Mouse (Mus musculus): Measurements from ENCODE around the gene Fbln2. TPM values are rescaled to one million over a fixed set of nuclear protein-coding genes. Genes with fewer than 3 reads are reported as not detected.

The Fbln2 gene
- polyA plus RNA-seq, 1 experiment from 2014 or later = 43.8 TPM

- 49% methylated on average over 6 of the region's 6 CpGs for WGBS
- Histone ChIP-seq H3K4me3 (ENCODE audit: low read length) (no peak overlapping the region), H3K4me2 (replicated peaks; ENCODE audit: low read depth, low read length) (no peak overlapping the region), H3K9ac (replicated peaks; ENCODE audit: low read length) (no peak overlapping the region), H3K27me3 (ENCODE audit: insufficient read depth, low read length) (no peaks in the 10 kb centered on the region), H3K9me3 (ENCODE audit: low read length) (no peaks in the 10 kb centered on the region), H3K27ac (ENCODE audit: low read length) (no peak overlapping the region), H3K36me3 (ENCODE audit: insufficient read depth, low read length) (no peaks in the 10 kb centered on the region), H3K4me1 (ENCODE audit: insufficient read depth, low read length) (peaks cover 4% of the 10 kb centered on the region; the same call in 1 of the 2 replicates)
- no peak for ATAC-seq (ENCODE audit: low FRiP score, low TSS enrichment)
Observed at GRCm38 (mm10) chr6:91236429-91236828, 24.2 kb downstream of the Fbln2 start.

GRCm38 (mm10) chr6:91237273-91237672 is 25.0 kb downstream of the Fbln2 start:
- WGBS = 78% methylated on average over 2 of the region's 2 CpGs
- no peak for ATAC-seq (ENCODE audit: low FRiP score, low TSS enrichment)
- H3K4me3 ChIP-seq (ENCODE audit: low read length) = no peak overlapping the region
- no peak overlapping the region for H3K27ac ChIP-seq (ENCODE audit: low read length)
- H3K4me2 ChIP-seq (replicated peaks; ENCODE audit: low read depth, low read length) = no peak overlapping the region
- no peak overlapping the region for H3K9ac ChIP-seq (replicated peaks; ENCODE audit: low read length)
- H3K9me3 ChIP-seq (ENCODE audit: low read length) = no peaks in the 10 kb centered on the region
- peaks cover 4% of the 10 kb centered on the region; the same call in 1 of the 2 replicates for H3K4me1 ChIP-seq (ENCODE audit: insufficient read depth, low read length)
- no peaks in the 10 kb centered on the region for H3K27me3 ChIP-seq (ENCODE audit: insufficient read depth, low read length)
- no peaks in the 10 kb centered on the region for H3K36me3 ChIP-seq (ENCODE audit: insufficient read depth, low read length)

GRCm38 (mm10) chr6:91240537-91240936 is 28.3 kb downstream of the Fbln2 start:
- H3K27ac ChIP-seq (ENCODE audit: low read length) = no peak overlapping the region
- H3K9ac ChIP-seq (replicated peaks; ENCODE audit: low read length) = no peak overlapping the region
- no peaks in the 10 kb centered on the region for H3K27me3 ChIP-seq (ENCODE audit: insufficient read depth, low read length)
- no peak overlapping the region for H3K4me3 ChIP-seq (ENCODE audit: low read length)
- no peak overlapping the region for H3K4me2 ChIP-seq (replicated peaks; ENCODE audit: low read depth, low read length)
- H3K36me3 ChIP-seq (ENCODE audit: insufficient read depth, low read length) = no peaks in the 10 kb centered on the region
- no peaks in the 10 kb centered on the region for H3K9me3 ChIP-seq (ENCODE audit: low read length)
- ATAC-seq (ENCODE audit: low FRiP score, low TSS enrichment) = no peak
- WGBS = 58% methylated on average over 2 of the region's 2 CpGs
- H3K4me1 ChIP-seq (ENCODE audit: insufficient read depth, low read length) = peaks cover 4% of the 10 kb centered on the region; the same call in 1 of the 2 replicates

- no peak overlapping the region for H3K4me3 ChIP-seq (ENCODE audit: low read length)
Observed at GRCm38 (mm10) chr6:91240964-91241363, 28.7 kb downstream of the Fbln2 start.

GRCm38 (mm10) chr6:91243395-91243794 is 31.1 kb downstream of the Fbln2 start:
- no peaks in the 10 kb centered on the region for H3K9me3 ChIP-seq (ENCODE audit: low read length)

More at GRCm38 (mm10) chr6:91240964-91241363, 28.7 kb downstream of the Fbln2 start:
- no peak for ATAC-seq (ENCODE audit: low FRiP score, low TSS enrichment)
- H3K4me1 ChIP-seq (ENCODE audit: insufficient read depth, low read length) = peaks cover 4% of the 10 kb centered on the region; the same call in 1 of the 2 replicates
- no peaks in the 10 kb centered on the region for H3K27me3 ChIP-seq (ENCODE audit: insufficient read depth, low read length)
- no peak overlapping the region for H3K9ac ChIP-seq (replicated peaks; ENCODE audit: low read length)
- no peaks in the 10 kb centered on the region for H3K36me3 ChIP-seq (ENCODE audit: insufficient read depth, low read length)
- H3K9me3 ChIP-seq (ENCODE audit: low read length) = no peaks in the 10 kb centered on the region
- H3K4me2 ChIP-seq (replicated peaks; ENCODE audit: low read depth, low read length) = no peak overlapping the region
- H3K27ac ChIP-seq (ENCODE audit: low read length) = no peak overlapping the region

GRCm38 (mm10) chr6:91244331-91244730 is 32.1 kb downstream of the Fbln2 start:
- ATAC-seq (ENCODE audit: low FRiP score, low TSS enrichment) = no peak

More at GRCm38 (mm10) chr6:91243395-91243794, 31.1 kb downstream of the Fbln2 start:
- ATAC-seq (ENCODE audit: low FRiP score, low TSS enrichment) = no peak
- H3K9ac ChIP-seq (replicated peaks; ENCODE audit: low read length) = no peak overlapping the region
- H3K4me3 ChIP-seq (ENCODE audit: low read length) = no peak overlapping the region
- WGBS = 84% methylated on average over 6 of the region's 6 CpGs
- H3K4me2 ChIP-seq (replicated peaks; ENCODE audit: low read depth, low read length) = no peak overlapping the region
- H3K27ac ChIP-seq (ENCODE audit: low read length) = no peak overlapping the region
- no peaks in the 10 kb centered on the region for H3K27me3 ChIP-seq (ENCODE audit: insufficient read depth, low read length)
- no peaks in the 10 kb centered on the region for H3K36me3 ChIP-seq (ENCODE audit: insufficient read depth, low read length)
- no peaks in the 10 kb centered on the region for H3K4me1 ChIP-seq (ENCODE audit: insufficient read depth, low read length)

GRCm38 (mm10) chr6:91245331-91245730 is 33.1 kb downstream of the Fbln2 start:
- Histone ChIP-seq H3K4me1 (ENCODE audit: insufficient read depth, low read length) (no peaks in the 10 kb centered on the region), H3K27me3 (ENCODE audit: insufficient read depth, low read length) (no peaks in the 10 kb centered on the region), H3K27ac (ENCODE audit: low read length) (no peak overlapping the region), H3K36me3 (ENCODE audit: insufficient read depth, low read length) (no peaks in the 10 kb centered on the region), H3K9ac (replicated peaks; ENCODE audit: low read length) (no peak overlapping the region), H3K4me3 (ENCODE audit: low read length) (no peak overlapping the region), H3K4me2 (replicated peaks; ENCODE audit: low read depth, low read length) (no peak overlapping the region), H3K9me3 (ENCODE audit: low read length) (peaks cover 3% of the 10 kb centered on the region; the same call in 1 of the 2 replicates)
- ATAC-seq (ENCODE audit: low FRiP score, low TSS enrichment) = no peak
- WGBS = 32% methylated on average over 6 of the region's 6 CpGs

More at GRCm38 (mm10) chr6:91244331-91244730, 32.1 kb downstream of the Fbln2 start:
- WGBS = 56% methylated on average over 8 of the region's 8 CpGs
- Histone ChIP-seq H3K27ac (ENCODE audit: low read length) (no peak overlapping the region), H3K9ac (replicated peaks; ENCODE audit: low read length) (no peak overlapping the region), H3K27me3 (ENCODE audit: insufficient read depth, low read length) (no peaks in the 10 kb centered on the region), H3K4me1 (ENCODE audit: insufficient read depth, low read length) (no peaks in the 10 kb centered on the region), H3K36me3 (ENCODE audit: insufficient read depth, low read length) (no peaks in the 10 kb centered on the region), H3K4me3 (ENCODE audit: low read length) (no peak overlapping the region), H3K9me3 (ENCODE audit: low read length) (no peaks in the 10 kb centered on the region), H3K4me2 (replicated peaks; ENCODE audit: low read depth, low read length) (no peak overlapping the region)

GRCm38 (mm10) chr6:91247343-91247742 is 35.1 kb downstream of the Fbln2 start:
- H3K9me3 ChIP-seq (ENCODE audit: low read length) = peaks cover 3% of the 10 kb centered on the region; the same call in 1 of the 2 replicates
- no peaks in the 10 kb centered on the region for H3K36me3 ChIP-seq (ENCODE audit: insufficient read depth, low read length)
- H3K27me3 ChIP-seq (ENCODE audit: insufficient read depth, low read length) = no peaks in the 10 kb centered on the region
- H3K4me1 ChIP-seq (ENCODE audit: insufficient read depth, low read length) = no peaks in the 10 kb centered on the region
- H3K4me2 ChIP-seq (replicated peaks; ENCODE audit: low read depth, low read length) = no peak overlapping the region
- WGBS = 86% methylated on average over 1 of the region's 1 CpGs
- no peak overlapping the region for H3K4me3 ChIP-seq (ENCODE audit: low read length)
- no peak overlapping the region for H3K27ac ChIP-seq (ENCODE audit: low read length)
- no peak overlapping the region for H3K9ac ChIP-seq (replicated peaks; ENCODE audit: low read length)
- ATAC-seq (ENCODE audit: low FRiP score, low TSS enrichment) = no peak

- no peak for ATAC-seq (ENCODE audit: low FRiP score, low TSS enrichment)
- WGBS = 75% methylated on average over 4 of the region's 4 CpGs
Observed at GRCm38 (mm10) chr6:91248627-91249026, 36.4 kb downstream of the Fbln2 start.

GRCm38 (mm10) chr6:91249797-91250196 is 37.5 kb downstream of the Fbln2 start:
- H3K9me3 ChIP-seq (ENCODE audit: low read length) = peaks cover 3% of the 10 kb centered on the region; the same call in 1 of the 2 replicates
- H3K36me3 ChIP-seq (ENCODE audit: insufficient read depth, low read length) = no peaks in the 10 kb centered on the region
- no peaks in the 10 kb centered on the region for H3K27me3 ChIP-seq (ENCODE audit: insufficient read depth, low read length)
- ATAC-seq (ENCODE audit: low FRiP score, low TSS enrichment) = no peak
- 92% methylated on average over 1 of the region's 1 CpGs for WGBS
- H3K9ac ChIP-seq (replicated peaks; ENCODE audit: low read length) = no peak overlapping the region
- no peaks in the 10 kb centered on the region for H3K4me1 ChIP-seq (ENCODE audit: insufficient read depth, low read length)
- H3K4me2 ChIP-seq (replicated peaks; ENCODE audit: low read depth, low read length) = no peak overlapping the region
- H3K4me3 ChIP-seq (ENCODE audit: low read length) = no peak overlapping the region
- H3K27ac ChIP-seq (ENCODE audit: low read length) = no peak overlapping the region

More at GRCm38 (mm10) chr6:91248627-91249026, 36.4 kb downstream of the Fbln2 start:
- no peaks in the 10 kb centered on the region for H3K27me3 ChIP-seq (ENCODE audit: insufficient read depth, low read length)
- H3K27ac ChIP-seq (ENCODE audit: low read length) = no peak overlapping the region
- no peak overlapping the region for H3K9ac ChIP-seq (replicated peaks; ENCODE audit: low read length)
- no peak overlapping the region for H3K4me2 ChIP-seq (replicated peaks; ENCODE audit: low read depth, low read length)
- H3K4me3 ChIP-seq (ENCODE audit: low read length) = no peak overlapping the region
- no peaks in the 10 kb centered on the region for H3K36me3 ChIP-seq (ENCODE audit: insufficient read depth, low read length)
- H3K9me3 ChIP-seq (ENCODE audit: low read length) = peaks cover 3% of the 10 kb centered on the region; the same call in 1 of the 2 replicates
- H3K4me1 ChIP-seq (ENCODE audit: insufficient read depth, low read length) = no peaks in the 10 kb centered on the region

Data from kidney, embryonic 16.5 days (tissue).